Mouse (Mus musculus): ENCODE measurements at regions not wholly inside any gene's neighbourhood (a gene's known extent, or its start where the extent isn't known, plus 50 kb on each side); places are given as distances from the start of the nearest gene placed in this dataset.

- H3K9ac ChIP-seq, result no peak overlapping the region
- no peaks in the 10 kb centered on the region for H3K36me3 ChIP-seq (replicated peaks)
- 39% methylated on average over 5 of the region's 5 CpGs for WGBS
- H3K4me1 ChIP-seq, result 0 out of 2 replicates have a peak, but pooled peaks cover 3% of the 10 kb centered on the region
- no peak overlapping the region for H3K27ac ChIP-seq
- no peaks in the 10 kb centered on the region for H3K9me3 ChIP-seq
- no peak overlapping the region for H3K4me2 ChIP-seq
- H3K4me3 ChIP-seq (replicated peaks), result no peak overlapping the region
- 0 out of 2 replicates have a peak, but pooled peaks cover 3% of the 10 kb centered on the region for H3K27me3 ChIP-seq
- ATAC-seq (ENCODE audit: low FRiP score), result peak; percentile 68; the same call in 1 of the 2 replicates
Observed at GRCm38 (mm10) chr12:88530450-88531143, 170.2 kb downstream of the Adck1 start.

- Histone ChIP-seq H3K4me1 (0 out of 2 replicates have a peak, but pooled peaks cover 3% of the 10 kb centered on the region), H3K27ac (no peak overlapping the region), H3K9me3 (no peaks in the 10 kb centered on the region), H3K9ac (no peak overlapping the region), H3K4me2 (no peak overlapping the region), H3K36me3 (replicated peaks) (no peaks in the 10 kb centered on the region), H3K27me3 (0 out of 2 replicates have a peak, but pooled peaks cover 3% of the 10 kb centered on the region), H3K4me3 (replicated peaks) (no peak overlapping the region)
- ATAC-seq (ENCODE audit: low FRiP score), result no peak
- WGBS, result 65% methylated on average over 8 of the region's 8 CpGs
Observed at GRCm38 (mm10) chr12:88532261-88532973, 172.1 kb downstream of the Adck1 start.

- H3K9me3 ChIP-seq, result no peaks in the 10 kb centered on the region
- no peak overlapping the region for H3K9ac ChIP-seq
- no peak overlapping the region for H3K27ac ChIP-seq
- no peak overlapping the region for H3K4me2 ChIP-seq
- H3K4me3 ChIP-seq (replicated peaks), result no peak overlapping the region
- 88% methylated on average over 1 of the region's 1 CpGs for WGBS
- H3K27me3 ChIP-seq, result no peaks in the 10 kb centered on the region
- H3K36me3 ChIP-seq (replicated peaks), result no peaks in the 10 kb centered on the region
- no peak for ATAC-seq (ENCODE audit: low FRiP score)
- H3K4me1 ChIP-seq, result no peaks in the 10 kb centered on the region
Observed at GRCm38 (mm10) chr12:88551856-88552255, 170.8 kb upstream of the Nrxn3 start.

GRCm38 (mm10) chr12:88555475-88555874 is 167.2 kb upstream of the Nrxn3 start:
- 80% methylated on average over 2 of the region's 2 CpGs for WGBS
- Histone ChIP-seq H3K4me2 (no peak overlapping the region), H3K9ac (no peak overlapping the region), H3K27ac (no peak overlapping the region), H3K36me3 (replicated peaks) (no peaks in the 10 kb centered on the region), H3K9me3 (no peaks in the 10 kb centered on the region), H3K4me1 (no peaks in the 10 kb centered on the region), H3K4me3 (replicated peaks) (no peak overlapping the region), H3K27me3 (no peaks in the 10 kb centered on the region)
- no peak for ATAC-seq (ENCODE audit: low FRiP score)

GRCm38 (mm10) chr12:88558036-88558435 is 164.6 kb upstream of the Nrxn3 start:
- H3K4me3 ChIP-seq (replicated peaks), result no peak overlapping the region
- H3K36me3 ChIP-seq (replicated peaks), result no peaks in the 10 kb centered on the region
- WGBS, result 82% methylated on average over 3 of the region's 3 CpGs
- H3K9ac ChIP-seq, result no peak overlapping the region
- no peak overlapping the region for H3K27ac ChIP-seq
- no peaks in the 10 kb centered on the region for H3K4me1 ChIP-seq
- no peak for ATAC-seq (ENCODE audit: low FRiP score)
- no peak overlapping the region for H3K4me2 ChIP-seq
- H3K9me3 ChIP-seq, result peaks cover 5% of the 10 kb centered on the region; the same call in 1 of the 2 replicates
- no peaks in the 10 kb centered on the region for H3K27me3 ChIP-seq

- H3K36me3 ChIP-seq (replicated peaks), result no peaks in the 10 kb centered on the region
- H3K4me1 ChIP-seq, result peaks cover 3% of the 10 kb centered on the region; the same call in 1 of the 2 replicates
- no peaks in the 10 kb centered on the region for H3K27me3 ChIP-seq
- 14% methylated on average over 8 of the region's 8 CpGs for WGBS
- H3K4me3 ChIP-seq (replicated peaks), result no peak overlapping the region
- peak overlapping the region; percentile 47; the same call in 1 of the 2 replicates for H3K27ac ChIP-seq
- peak; percentile 88 for ATAC-seq (ENCODE audit: low FRiP score)
- no peaks in the 10 kb centered on the region for H3K9me3 ChIP-seq
- H3K4me2 ChIP-seq, result peak overlapping the region; percentile 13; the same call in 1 of the 2 replicates
- H3K9ac ChIP-seq, result no peak overlapping the region
Observed at GRCm38 (mm10) chr12:88579974-88580373, 142.7 kb upstream of the Nrxn3 start.

- Histone ChIP-seq H3K27me3 (no peaks in the 10 kb centered on the region), H3K4me1 (peaks cover 7% of the 10 kb centered on the region), H3K4me3 (replicated peaks) (no peak overlapping the region), H3K36me3 (replicated peaks) (no peaks in the 10 kb centered on the region), H3K27ac (no peak overlapping the region), H3K4me2 (no peak overlapping the region), H3K9me3 (no peaks in the 10 kb centered on the region), H3K9ac (no peak overlapping the region)
- ATAC-seq (ENCODE audit: low FRiP score), result no peak; the same call in 1 of the 2 replicates
Observed at GRCm38 (mm10) chr12:88605939-88606338, 116.7 kb upstream of the Nrxn3 start.

- H3K4me1 ChIP-seq, result peaks cover 11% of the 10 kb centered on the region
- ATAC-seq (ENCODE audit: low FRiP score), result peak; percentile 77
- no peak overlapping the region for H3K9ac ChIP-seq
- WGBS, result 29% methylated on average over 2 of the region's 2 CpGs
- no peaks in the 10 kb centered on the region for H3K27me3 ChIP-seq
- no peak overlapping the region for H3K4me3 ChIP-seq (replicated peaks)
- no peaks in the 10 kb centered on the region for H3K36me3 ChIP-seq (replicated peaks)
- H3K27ac ChIP-seq, result no peak overlapping the region; the same call in 1 of the 2 replicates
- H3K9me3 ChIP-seq, result no peaks in the 10 kb centered on the region
- H3K4me2 ChIP-seq, result no peak overlapping the region
Observed at GRCm38 (mm10) chr12:88620084-88620483, 102.6 kb upstream of the Nrxn3 start.

- Histone ChIP-seq H3K4me2 (no peak overlapping the region), H3K9me3 (no peaks in the 10 kb centered on the region), H3K9ac (no peak overlapping the region), H3K27me3 (no peaks in the 10 kb centered on the region), H3K27ac (no peak overlapping the region), H3K4me3 (replicated peaks) (no peak overlapping the region), H3K36me3 (replicated peaks) (no peaks in the 10 kb centered on the region), H3K4me1 (no peaks in the 10 kb centered on the region)
- ATAC-seq (ENCODE audit: low FRiP score), result no peak
Observed at GRCm38 (mm10) chr12:88644281-88644680, 78.4 kb upstream of the Nrxn3 start.

- Histone ChIP-seq H3K4me1 (no peaks in the 10 kb centered on the region), H3K9me3 (no peaks in the 10 kb centered on the region), H3K27me3 (no peaks in the 10 kb centered on the region), H3K27ac (no peak overlapping the region), H3K4me3 (replicated peaks) (no peak overlapping the region), H3K9ac (no peak overlapping the region), H3K36me3 (replicated peaks) (no peaks in the 10 kb centered on the region), H3K4me2 (no peak overlapping the region)
- ATAC-seq (ENCODE audit: low FRiP score), result no peak
- 82% methylated on average over 3 of the region's 3 CpGs for WGBS
Observed at GRCm38 (mm10) chr12:88652001-88652719, 70.5 kb upstream of the Nrxn3 start.
